Mouse (Mus musculus): ENCODE results near the gene Oxsr1.

Gene Oxsr1

DNA sequence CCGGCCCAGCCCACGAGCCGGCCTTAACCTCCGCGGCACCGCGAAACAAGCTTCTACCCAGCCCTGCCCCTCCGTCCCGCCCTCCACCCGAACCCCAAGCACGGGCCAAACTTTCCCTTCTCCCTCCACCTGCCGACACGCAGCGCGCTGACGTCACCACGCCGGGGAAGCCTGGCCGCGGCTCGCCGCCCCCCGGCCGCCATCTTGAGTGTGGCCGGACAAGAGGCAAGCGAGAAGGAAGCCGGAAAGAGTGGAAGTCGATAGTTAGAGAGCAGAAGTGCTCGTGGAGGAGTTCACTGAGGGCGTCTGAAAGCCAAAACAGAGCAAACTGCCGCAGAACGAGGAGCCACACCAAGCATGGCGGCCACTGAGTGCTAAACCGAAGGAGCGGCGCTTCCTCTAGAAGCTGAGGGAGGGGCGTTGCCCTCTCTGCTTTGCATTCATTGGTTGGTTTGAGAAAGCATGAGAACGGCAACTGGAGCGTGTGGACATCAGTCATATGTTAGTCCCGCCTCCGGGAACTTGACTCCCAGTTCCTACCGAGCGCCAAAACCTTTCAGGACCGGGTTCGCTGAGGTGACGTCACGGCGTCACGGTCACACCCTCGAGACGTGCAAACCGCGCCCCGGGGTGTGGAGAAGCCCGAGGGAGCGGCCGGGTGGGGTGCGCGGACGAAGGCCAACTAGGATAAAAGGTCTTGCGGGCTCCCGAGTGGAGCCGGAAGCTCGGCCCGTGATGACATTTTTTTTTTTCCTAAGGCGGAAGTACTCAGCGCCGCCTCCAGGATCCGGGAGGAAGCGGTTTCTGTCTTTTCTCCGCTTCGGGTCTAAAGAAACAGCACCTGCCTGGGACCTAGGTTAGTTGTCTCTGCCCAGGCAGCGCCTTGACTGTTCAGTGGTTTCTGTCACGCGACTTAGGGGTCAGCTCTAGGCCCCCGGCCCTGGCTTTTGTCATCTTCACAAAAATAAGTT is at the start of gene Oxsr1:
Oxsr1 (minus strand) TSS at position 139 of the 971 bp plus-strand sequence.
- peak; percentile 98 for DNase-seq (ENCODE audit: extremely low spot score, low spot score)

DNA sequence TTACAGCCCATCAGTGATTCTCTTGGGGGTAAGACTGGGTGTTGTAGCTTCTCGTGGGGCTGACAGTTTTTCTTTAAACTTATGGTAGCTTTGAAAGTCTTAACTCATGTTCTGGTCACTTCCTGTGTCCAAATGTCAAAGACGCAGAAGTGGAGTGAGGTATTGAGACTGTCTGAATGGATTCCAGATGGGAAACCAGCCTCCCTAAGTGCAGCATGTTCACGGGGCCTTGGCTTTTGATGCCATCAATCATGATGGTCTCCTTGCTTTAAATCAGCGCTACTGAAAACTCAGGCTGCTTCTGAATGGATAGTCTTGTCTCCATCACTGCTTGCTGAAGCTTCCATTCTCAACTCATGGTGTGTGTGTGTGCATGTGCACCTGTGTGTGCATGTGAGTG is 49.0 kb upstream of the Oxsr1 start:
- DNase-seq (ENCODE audit: extremely low spot score, low spot score): peak; percentile 35

DNA sequence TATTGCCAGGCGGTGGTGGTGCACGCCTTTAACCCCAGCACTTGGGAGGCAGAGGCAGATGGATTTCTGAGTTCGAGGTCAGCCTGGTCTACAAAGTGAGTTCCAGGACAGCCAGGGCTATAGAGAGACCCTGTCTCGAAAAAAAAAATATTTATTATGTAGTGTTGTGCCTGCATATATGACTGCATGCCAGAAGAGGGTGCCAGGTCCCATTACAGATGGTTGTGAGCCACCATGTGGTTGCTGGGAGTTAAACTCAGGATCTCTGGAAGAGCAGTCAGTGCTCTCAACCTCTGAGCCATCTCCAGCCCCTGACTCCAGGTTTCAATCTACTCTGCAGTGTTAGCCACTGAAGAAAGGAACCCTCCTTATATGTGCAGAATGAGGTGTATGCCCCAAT is 48.5 kb upstream of the Oxsr1 start:
- peak; percentile 18 for DNase-seq (ENCODE audit: extremely low spot score, low spot score)

DNA sequence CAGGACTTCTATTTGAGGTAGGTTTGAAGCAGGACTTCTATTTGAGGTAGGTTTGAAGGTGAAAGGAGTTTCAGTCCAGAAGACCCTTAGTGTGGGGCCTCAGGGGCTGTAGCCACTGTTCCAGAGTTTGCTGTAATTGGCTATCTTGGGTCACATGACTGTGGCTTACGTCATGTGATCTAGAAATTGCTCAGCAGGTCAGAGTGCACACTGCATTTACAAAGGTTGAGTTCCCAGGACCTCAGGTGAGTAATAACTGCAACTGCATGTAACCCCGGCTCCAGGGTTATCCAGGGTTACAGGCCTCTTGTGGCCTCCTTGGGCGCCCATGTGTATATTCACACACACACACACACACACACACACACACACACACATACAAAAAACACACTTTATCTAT is 46.1 kb upstream of the Oxsr1 start:
- no peak for DNase-seq (ENCODE audit: extremely low spot score, low spot score)

DNA sequence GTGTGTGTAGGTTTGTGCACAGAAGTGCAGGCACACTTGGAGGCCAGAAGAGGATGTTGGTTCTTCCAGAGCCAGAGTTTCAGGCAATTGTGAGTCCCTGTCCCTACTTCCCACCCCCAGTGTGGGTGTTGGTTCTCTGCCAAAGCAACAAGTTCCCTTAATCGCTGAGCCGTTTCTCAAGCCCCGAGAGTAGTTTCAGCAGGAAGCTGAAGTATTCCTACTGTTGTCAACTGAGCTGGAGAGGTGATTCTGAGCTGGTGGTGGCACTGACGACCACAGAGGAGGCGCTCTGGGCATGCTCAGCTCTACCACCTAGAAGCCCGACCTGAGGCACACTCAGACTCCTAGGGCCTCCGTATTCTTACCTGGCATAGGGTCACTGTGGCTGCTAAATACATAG is 43.1 kb upstream of the Oxsr1 start, which contains the start of gene Slc22a14:
Slc22a14 (minus strand) TSS at position 270 of the 400 bp plus-strand sequence.
- no peak for DNase-seq (ENCODE audit: extremely low spot score, low spot score)

DNA sequence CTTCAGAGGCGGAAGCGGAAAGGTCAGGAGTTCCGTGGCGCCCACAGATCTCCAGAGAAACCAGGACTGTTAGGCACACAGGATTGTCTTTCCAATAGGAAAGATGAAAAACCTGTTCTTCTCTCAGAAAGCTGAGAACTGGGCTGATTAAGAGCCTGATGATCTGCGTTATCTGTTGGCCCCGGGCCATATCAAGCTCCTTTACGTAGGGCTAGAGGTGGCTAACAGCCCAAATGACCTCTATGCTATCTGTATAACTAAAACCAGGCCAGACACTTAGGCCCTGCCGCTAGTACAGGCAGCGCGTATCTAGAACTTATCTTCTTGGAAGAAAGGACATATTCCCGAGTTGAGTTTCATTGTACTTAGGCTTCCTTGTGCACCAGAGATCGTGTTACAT is 41.0 kb upstream of the Oxsr1 start:
- no peak for DNase-seq (ENCODE audit: extremely low spot score, low spot score)

DNA sequence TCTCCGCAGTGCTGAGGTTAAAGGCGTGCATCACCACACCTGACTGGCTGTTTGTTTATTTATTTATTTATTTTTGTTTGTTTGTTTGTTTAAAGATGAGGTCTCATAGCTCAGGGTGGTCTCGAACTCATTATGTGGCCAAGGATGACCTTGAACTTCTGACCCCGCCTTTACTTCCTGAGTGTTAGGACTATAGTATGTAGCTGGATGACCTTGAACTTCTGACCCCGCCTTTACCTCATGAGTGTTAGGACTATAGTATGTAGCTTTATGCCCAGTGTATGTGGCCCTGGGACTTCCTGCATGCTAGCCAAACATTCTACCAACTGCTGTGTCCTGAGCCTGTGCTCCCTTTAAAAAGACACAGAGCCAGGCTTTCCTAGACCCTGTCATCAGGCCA is 39.2 kb upstream of the Oxsr1 start:
- DNase-seq (ENCODE audit: extremely low spot score, low spot score): no peak

DNA sequence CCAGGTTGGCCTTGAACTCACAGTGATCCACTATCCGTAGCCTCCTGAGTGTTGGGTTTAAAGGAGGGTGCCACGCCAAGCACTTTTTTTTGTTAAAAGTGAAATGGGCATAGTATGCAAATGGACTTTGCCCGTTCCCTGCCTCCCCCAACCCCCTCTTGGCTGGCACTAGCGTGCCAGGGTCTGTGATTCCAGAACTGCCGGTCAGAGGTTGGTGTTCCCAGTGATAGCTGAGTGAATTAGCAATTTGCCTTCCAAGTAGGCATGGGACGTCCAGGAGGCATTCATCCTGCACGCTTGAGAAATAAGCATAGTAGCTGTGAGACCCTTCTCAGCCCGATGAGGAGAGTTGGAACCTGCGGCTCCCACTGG is 35.8 kb upstream of the Oxsr1 start:
- DNase-seq (ENCODE audit: extremely low spot score, low spot score): no peak

DNA sequence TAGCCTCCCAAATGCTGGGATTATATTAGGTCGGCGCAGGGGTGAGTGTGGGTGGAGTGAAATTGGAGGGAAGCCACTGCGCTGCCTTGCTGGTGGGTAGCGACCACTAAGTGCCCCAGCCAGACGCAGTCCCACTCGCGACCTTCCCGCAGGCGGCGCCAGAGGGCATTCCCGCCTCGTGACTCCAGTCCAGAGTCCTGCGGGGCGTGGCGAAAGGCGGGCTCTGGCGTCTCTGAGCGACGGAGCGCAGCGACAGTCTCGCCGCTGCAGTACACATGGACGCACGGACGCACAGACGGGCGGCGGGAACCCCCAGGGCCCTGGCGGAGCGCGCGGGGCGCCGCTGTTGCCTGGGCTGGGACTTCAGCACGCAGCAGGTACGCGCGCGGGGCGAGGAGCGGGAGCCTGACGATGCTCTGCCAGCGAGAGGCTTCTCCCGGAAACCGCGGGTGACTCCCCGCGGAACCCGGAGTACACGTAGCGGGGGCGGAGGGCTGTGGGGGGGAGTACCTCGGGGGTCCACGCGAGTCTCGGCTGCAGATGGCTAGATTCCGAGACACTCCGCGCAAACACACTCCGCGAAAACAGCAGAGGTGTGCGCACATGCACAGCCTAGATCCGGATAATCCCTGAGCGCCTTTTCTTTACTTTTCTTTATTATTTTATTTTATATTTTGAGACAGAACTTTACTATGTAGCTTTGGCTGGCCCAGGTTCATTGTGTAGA is 35.3 kb upstream of the Oxsr1 start, which contains the start of gene Xylb:
Xylb (plus strand) TSS at position 51 of the 727 bp plus-strand sequence.
- DNase-seq (ENCODE audit: extremely low spot score, low spot score): peak; percentile 91

DNA sequence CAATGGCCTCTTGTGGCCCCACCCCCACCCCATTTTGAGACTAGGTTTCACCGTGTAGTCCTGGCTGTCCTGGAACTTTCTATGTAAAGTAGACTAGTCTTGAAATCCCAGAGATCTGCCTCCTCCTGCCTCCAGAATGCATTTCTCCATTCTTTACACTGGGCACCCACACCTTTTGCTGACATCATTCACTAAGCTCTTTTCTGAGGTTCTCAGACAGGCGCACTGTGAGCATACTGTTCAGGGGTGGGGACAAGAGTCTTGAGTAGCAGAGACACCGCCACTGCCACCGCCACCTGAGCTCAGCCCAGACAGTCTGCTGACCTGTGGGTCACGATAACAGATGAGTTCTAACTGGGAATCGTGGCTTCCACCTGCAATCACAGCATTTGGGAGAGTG is 33.7 kb upstream of the Oxsr1 start:
- DNase-seq (ENCODE audit: extremely low spot score, low spot score): no peak

DNA sequence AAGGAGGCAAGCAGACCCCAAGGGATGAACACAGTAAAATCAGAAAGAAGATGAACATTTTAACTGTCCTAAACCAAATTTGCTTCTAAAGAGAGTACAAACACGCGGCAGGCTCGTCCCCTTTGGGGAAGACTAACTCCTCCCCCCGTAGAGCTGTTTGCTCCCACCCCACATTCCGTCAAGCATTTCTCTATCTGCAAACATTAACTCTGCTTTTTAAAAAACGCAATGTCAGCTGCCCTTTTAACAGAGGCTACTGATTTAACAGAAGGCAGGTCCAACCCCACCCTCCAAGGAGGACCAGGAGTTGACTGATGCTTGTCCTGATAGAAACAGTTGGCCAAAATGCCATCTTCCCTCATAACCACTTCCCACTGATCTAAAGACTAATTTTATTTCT is 31.7 kb upstream of the Oxsr1 start:
- no peak for DNase-seq (ENCODE audit: extremely low spot score, low spot score)

DNA sequence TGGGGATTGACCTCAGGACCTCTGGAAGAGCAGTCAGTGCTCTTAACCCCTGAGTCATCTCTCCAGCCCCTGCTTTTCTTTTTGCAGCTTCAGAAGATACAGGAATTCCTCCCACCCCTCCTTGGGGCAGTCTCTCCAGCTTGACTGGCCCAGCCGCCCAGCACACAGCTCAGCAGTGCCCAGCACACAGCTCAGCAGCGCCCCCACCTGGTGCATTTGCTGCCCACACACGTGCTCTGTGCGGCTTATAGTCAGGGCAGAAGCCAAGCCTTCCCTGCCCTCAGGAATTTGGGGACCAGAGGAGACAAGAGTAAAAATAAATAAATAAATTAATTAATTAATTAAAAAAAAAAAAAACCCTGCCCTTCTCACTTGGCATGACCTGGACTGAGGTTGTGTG is 29.8 kb upstream of the Oxsr1 start:
- DNase-seq (ENCODE audit: extremely low spot score, low spot score): peak; percentile 76

DNA sequence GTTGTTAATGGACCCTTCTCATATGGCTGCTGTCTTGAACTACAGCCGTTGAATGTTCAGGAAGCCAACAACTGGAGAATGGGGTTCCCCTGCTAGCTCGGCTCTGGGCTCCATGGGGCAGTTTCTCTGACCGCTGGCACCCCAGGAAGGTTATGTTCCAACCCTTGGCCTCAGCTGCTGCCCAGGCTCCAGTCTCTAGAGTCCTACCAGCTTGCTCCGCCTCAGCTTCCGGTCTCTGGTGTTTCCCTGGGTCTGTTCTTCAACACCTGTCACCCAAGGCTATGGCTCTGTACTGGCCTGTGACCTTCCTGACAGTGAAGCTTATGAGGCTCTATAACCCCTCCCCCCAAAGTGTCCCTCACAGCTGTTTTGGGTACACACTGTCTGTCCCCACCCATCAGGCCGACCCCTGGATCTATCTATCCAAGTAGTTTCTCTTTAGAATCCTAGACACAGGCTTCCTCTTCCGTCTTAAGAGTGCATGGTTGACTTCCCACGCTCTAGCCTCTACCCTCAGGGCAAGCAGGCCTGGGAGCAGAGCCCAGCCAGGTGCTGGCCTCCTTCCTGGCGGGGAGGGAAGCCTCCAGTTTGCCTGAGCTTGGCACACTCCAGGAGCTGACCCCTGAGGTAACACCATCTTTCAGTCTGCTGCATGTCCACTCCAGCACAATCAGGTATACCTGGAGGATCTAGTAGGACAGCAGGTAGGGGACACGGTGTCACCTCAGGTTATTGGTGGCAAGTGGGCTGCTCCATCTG is 28.9 kb upstream of the Oxsr1 start:
- DNase-seq (ENCODE audit: extremely low spot score, low spot score): no peak

DNA sequence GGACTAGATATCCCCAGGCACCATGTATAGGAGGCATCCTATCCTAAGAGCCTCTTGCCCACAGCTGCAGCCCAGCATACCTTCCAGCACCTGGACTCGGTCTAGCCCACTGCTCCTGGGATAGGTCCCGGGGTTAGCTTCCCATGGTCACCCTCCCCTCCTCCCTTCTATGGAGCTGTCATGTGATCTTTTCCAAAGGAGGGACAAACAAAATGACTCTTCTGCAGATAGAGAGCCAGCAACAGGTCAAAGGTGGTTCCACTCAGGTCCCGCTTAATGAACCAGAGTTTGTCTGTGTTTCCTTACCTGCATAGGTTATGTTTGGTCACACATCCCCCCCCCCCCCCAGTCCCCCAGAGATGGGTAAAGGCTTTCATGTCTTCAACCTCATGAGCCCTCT is 28.3 kb upstream of the Oxsr1 start:
- DNase-seq (ENCODE audit: extremely low spot score, low spot score): no peak

DNA sequence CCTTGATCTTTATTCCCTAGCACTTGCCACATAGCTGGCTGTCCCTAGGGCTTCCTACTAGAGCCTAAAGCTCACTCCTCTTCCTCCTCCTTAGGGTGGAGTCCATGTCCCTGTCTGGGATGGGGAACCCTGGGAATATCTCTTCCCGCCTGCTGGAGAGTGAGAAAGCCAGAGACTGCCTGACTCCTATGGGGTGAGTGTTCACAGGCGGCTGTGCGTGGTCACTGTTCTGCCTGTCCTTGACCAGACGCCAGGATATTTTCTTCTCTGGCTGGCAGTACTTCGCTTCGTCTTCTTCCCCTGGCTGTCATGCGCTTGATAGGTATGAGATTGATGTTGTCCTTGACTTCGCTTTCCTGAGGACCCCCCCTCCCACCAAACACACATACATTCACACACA is 24.1 kb upstream of the Oxsr1 start:
- no peak for DNase-seq (ENCODE audit: extremely low spot score, low spot score)

DNA sequence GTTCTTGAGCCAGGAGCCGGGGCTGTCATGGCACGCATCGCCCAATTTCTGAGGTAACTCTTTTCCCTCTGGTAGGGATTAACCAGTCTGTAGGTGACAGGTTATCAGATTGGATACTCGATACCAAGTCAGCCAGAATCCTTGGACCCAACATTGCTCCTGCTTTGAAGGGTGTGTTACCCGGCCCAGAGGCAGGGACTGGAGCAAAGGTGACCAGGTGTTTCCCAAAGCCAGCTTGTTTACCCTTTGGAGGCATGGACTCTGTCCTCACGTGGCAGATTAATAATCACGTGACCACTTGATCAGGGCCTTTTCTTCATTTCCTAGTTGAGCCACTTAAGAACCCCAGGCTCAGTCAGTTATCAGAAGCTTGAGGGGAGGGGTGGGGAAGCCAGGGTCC is 20.5 kb upstream of the Oxsr1 start:
- no peak for DNase-seq (ENCODE audit: extremely low spot score, low spot score)

DNA sequence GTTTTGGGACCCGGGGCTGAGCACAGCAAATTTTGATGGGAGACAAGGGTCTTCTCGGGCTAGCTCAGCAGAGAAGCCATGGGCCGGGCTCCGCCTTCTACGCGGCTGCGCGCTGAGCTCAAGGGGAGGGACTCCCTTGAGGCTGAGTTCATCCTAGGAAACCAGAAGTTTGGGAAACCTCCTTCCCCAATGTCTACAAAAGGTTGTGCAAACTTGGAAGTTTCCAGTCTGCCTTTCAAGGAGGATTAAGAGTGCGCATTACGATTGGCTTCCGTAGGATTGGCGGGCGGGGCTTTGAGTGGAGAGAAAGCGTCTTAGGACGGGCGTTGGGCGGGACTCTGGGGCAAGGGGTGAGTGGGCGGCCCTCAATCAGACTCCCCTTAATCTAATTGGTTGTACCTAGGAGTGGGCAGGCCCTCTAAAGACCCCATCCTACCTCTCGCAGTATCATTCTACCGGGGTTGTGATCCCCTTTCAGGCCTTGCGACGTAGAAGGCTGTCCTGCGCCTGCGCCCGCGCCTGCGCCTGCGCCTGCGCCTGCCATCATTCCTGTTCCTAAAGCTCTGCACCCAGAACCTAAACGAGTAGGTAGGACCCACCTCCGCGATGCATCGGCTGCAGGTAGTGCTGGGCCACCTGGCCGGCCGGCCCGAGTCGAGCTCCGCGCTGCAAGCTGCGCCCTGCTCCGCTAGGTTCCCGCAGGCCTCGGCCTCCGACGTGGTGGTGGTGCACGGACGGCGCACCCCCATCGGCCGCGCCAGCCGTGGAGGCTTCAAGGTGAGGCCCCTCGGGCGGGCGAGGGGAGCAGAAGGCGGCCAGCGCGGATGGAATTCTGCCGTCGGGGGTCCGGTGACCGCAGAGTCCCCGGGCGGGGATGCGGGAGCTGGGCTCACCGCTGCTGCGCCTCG is 18.9 kb upstream of the Oxsr1 start, which contains the start of gene Myd88:
Myd88 (minus strand) TSS at position 503 of the 908 bp plus-strand sequence.
- DNase-seq (ENCODE audit: extremely low spot score, low spot score): peak; percentile 88

DNA sequence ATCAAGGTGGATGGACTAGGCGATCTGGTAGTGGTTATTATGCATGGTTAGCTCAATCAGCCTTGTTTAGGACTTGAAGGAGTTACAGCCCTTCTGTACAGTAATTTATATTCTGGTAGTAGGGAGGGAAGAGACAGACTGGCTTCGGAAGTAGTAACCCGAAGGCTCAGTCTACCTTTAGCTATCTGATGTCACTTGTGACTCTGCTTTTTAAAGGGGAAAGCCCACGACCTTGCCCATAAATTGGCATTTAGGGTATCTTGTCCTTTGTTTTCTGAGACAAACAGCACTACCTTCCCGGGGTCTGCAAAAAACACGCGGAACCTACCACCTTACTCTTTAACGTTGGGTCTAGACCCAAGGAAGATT is 18.0 kb upstream of the Oxsr1 start:
- peak; percentile 20 for DNase-seq (ENCODE audit: extremely low spot score, low spot score)

DNA sequence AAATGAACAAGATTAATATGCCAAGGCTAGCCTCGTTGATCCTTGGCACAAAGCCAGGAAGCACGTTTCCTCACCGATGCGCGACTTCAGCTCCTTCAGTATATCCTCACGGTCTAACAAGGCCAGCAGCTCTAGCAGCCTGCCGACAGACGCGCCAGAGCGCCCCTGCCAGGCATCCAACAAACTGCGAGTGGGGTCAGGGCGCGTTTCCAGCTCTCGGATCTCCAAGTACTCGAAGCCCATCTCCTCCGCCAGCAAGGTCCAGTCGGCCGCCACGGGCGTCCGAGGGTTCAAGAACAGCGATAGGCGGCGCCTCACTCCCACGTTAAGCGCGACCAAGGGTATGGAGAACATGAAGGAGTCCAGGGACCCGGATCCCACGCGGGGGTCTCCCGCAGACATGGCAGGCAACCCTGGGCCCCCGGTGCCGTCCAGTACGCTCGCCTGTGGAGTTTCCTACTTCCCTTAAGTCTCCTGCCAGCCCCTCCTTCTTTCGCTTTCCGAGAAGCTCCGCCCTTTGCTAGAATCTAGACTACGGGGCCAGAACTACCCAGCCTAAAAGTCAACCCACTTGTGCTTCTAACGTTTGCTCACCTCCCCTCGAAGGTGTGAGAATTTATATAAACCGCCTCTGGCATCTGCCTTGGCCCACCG is 17.5 kb upstream of the Oxsr1 start, which contains the start of gene Acaa1a:
Acaa1a (plus strand) TSS at position 119 of the 654 bp plus-strand sequence.
- peak; percentile 52 for DNase-seq (ENCODE audit: extremely low spot score, low spot score)

DNA sequence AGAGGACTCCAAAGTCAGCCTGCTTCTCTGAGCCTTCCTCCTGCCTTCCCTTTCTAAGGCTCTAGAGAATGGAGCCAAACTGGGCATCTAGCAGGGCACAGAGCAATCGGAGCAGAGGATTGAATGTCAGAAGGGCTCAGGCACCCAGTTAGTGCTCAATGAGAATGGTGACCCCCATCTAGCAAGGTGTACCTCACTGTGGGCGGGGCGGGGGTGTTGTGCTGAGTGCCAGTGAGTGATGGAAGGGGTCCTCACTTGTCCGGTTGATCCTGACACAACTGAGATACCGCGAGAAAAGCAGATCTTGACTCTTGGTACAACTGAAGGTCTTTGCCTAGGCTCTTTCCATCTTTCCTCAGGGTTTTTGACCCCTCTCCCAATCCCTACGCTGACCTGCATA is 16.9 kb upstream of the Oxsr1 start:
- DNase-seq (ENCODE audit: extremely low spot score, low spot score): no peak
